Mouse (Mus musculus) heart, postnatal 0 days (tissue): ENCODE measurements around the gene Plk1.

Source experiments
- CTCF ChIP-seq: IDR thresholded peaks from 2 replicates; pipeline ENCODE4 v1.5.1; 2016; ENCODE audit warnings: antibody characterized with exemption, control low read depth, low read depth
- EP300 ChIP-seq: IDR thresholded peaks from 2 replicates; pipeline ENCODE4 v1.6.1; 2016; ENCODE audit warnings: antibody characterized with exemption, low read depth

GRCm38 (mm10) chr7:122196771-122197170 is 37.5 kb downstream of the Plk1 start:
- no peak for TF ChIP-seq CTCF
- no peak for TF ChIP-seq EP300
